Mouse (Mus musculus): ENCODE measurements around the gene Hmcn1. TPM values are rescaled to one million over a fixed set of nuclear protein-coding genes. Genes with fewer than 3 reads are reported as not detected.
A peak's percentile ranks its signal among the peaks of the same experiment; 100 is the strongest.

Hmcn1 gene
- total and polyA plus RNA-seq, 3 experiments, result 11.9 to 23.5 (median 13.7) TPM

DNA sequence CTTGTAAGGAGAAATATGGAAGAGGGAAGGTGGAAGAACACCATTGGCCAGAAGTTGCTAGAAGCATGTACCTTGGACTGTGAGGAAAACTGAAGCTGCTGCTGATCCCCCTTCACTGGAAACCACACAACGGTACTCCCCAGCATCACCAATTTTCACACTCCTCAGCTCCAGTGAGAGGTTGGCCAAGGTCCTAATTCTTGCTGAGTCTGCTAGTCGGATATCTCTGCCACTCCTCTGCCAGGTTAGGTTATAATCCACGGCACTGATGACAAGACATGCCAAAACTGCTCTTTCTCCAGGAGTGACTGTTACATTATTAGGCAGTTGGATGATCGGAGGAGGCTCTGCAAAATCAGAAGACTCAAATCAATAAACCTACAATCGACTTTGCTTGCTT lies 194.6 kb downstream of the Hmcn1 start:
- H3K4me3 ChIP-seq, result no peak overlapping the region
- 89% methylated on average over 5 of the region's 5 CpGs for WGBS
- no peak overlapping the region for H3K9ac ChIP-seq (ENCODE audit: low read depth, low read length)
- H3K27me3 ChIP-seq (ENCODE audit: control insufficient read depth, insufficient read depth, low read length), result no peaks in the 10 kb centered on the region
- no peaks in the 10 kb centered on the region for H3K36me3 ChIP-seq (ENCODE audit: control insufficient read depth, insufficient read depth, low read length)
- TF ChIP-seq EP300 (IDR thresholded peaks at IDR 0.05; ENCODE audit: insufficient read depth, low read depth, low read length), result no peak
- TF ChIP-seq POLR2A (IDR thresholded peaks at IDR 0.05; ENCODE audit: insufficient read depth, low read depth, low read length), result no peak
- TF ChIP-seq CTCF (IDR thresholded peaks at IDR 0.05), result no peak
- H3K4me1 ChIP-seq (ENCODE audit: control insufficient read depth, insufficient read depth, low read length), result no peaks in the 10 kb centered on the region
- intact Hi-C loops (cut with DNase I), result no loop called here
- no peak overlapping the region for H3K27ac ChIP-seq
- no peaks in the 10 kb centered on the region for H3K79me2 ChIP-seq (replicated peaks; ENCODE audit: control insufficient read depth, insufficient read depth, low read length)
- no peak for DNase-seq

DNA sequence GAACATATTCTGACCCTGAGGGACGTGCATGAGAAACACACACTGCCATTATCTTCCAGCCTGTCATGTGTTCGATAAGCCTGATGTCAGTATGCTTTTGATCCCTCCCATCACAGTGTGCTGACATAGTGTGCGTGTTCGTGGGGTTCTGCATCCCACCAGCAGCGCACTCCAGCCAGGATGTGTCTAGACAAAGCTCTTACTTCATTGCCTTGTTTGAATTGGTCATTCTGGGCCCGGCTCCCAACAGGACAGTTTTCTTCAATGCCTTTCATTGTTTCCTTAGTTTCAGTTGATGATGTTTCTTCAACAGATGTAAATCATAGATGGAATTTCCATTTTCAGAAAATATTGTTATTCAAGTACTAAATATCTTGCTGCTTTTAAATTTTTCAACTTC lies 206.5 kb downstream of the Hmcn1 start:
- no peak overlapping the region for H3K9ac ChIP-seq (ENCODE audit: low read depth, low read length)
- WGBS, result 51% methylated on average over 6 of the region's 6 CpGs
- H3K27me3 ChIP-seq (ENCODE audit: control insufficient read depth, insufficient read depth, low read length), result no peaks in the 10 kb centered on the region
- no peak overlapping the region for H3K4me3 ChIP-seq
- TF ChIP-seq CTCF (IDR thresholded peaks at IDR 0.05), result no peak
- no peak for TF ChIP-seq EP300 (IDR thresholded peaks at IDR 0.05; ENCODE audit: insufficient read depth, low read depth, low read length)
- TF ChIP-seq POLR2A (IDR thresholded peaks at IDR 0.05; ENCODE audit: insufficient read depth, low read depth, low read length), result no peak
- intact Hi-C loops (cut with DNase I), result loop anchor here (1.0 kb wide), 1 partner anchor 121 kb away; no protein-coding TSS in a partner anchor
- H3K79me2 ChIP-seq (replicated peaks; ENCODE audit: control insufficient read depth, insufficient read depth, low read length), result no peaks in the 10 kb centered on the region
- DNase-seq, result no peak
- no peaks in the 10 kb centered on the region for H3K36me3 ChIP-seq (ENCODE audit: control insufficient read depth, insufficient read depth, low read length)
- no peak overlapping the region for H3K27ac ChIP-seq
- peaks cover 2% of the 10 kb centered on the region for H3K4me1 ChIP-seq (ENCODE audit: control insufficient read depth, insufficient read depth, low read length)

DNA sequence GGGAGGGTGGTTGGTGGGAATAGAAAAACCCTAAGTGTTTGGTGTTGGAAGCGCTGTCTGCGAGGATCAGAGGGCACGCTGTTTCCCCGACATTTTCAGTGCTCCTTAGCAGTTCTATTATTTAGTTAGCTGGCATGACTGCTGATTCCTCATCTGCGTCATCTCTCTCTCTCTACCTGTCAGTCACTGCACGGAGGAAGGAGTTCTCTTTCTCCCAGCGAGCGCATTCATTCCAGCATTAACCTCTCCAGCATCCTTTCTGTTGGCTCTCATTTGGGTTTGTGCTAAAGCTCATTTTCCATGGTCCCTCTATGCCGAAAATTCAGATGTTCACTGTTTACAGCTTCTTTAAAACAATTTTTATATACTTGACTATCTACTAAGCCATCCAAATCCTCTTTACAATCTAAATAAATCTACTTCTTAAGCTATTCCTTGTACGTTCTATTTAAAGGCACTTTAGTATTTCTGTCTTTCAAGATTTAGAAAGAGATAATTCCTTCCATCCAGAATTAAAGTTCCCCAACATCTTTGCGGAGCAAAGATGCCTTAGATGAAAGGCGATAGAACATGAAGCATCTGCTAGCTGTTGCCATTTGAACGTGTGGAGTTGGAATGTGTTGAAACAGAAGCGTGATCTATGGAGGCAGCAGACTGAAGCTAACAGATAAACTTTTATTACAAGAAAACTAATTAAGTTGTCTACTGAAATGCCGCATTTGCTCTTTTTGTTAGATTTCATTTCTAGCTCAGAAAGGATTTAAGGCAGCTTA lies 210.0 kb downstream of the Hmcn1 start:
- H3K9ac ChIP-seq (ENCODE audit: low read depth, low read length), result no peak overlapping the region
- H3K27ac ChIP-seq, result no peak overlapping the region
- no peaks in the 10 kb centered on the region for H3K36me3 ChIP-seq (ENCODE audit: control insufficient read depth, insufficient read depth, low read length)
- H3K4me1 ChIP-seq (ENCODE audit: control insufficient read depth, insufficient read depth, low read length), result peaks cover 2% of the 10 kb centered on the region
- no peaks in the 10 kb centered on the region for H3K79me2 ChIP-seq (replicated peaks; ENCODE audit: control insufficient read depth, insufficient read depth, low read length)
- no peak overlapping the region for H3K4me3 ChIP-seq
- intact Hi-C loops (cut with DNase I), result no loop called here
- no peak for DNase-seq
- WGBS, result 92% methylated on average over 15 of the region's 15 CpGs
- H3K27me3 ChIP-seq (ENCODE audit: control insufficient read depth, insufficient read depth, low read length), result no peaks in the 10 kb centered on the region
- TF ChIP-seq POLR2A (IDR thresholded peaks at IDR 0.05; ENCODE audit: insufficient read depth, low read depth, low read length) (no peak), CTCF (IDR thresholded peaks at IDR 0.05) (no peak), EP300 (IDR thresholded peaks at IDR 0.05; ENCODE audit: insufficient read depth, low read depth, low read length) (no peak)

DNA sequence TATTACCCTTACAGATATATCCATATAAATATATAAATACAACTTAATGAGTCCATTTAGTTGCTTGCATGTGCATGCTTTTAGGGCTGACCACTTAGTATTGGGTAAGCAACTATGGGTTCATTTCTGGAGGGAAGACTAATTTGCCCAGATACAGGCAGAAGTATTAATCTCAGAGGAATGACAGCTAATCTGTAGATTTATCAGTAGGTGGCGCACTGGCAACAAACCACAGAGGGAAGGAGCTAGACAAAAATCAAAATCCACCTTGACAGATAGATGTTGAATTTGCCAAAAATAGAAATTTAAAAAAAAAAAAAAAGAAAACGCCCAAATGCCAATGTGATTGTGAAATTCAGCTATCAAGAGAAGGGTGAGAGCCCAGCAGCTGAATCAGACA lies 213.3 kb downstream of the Hmcn1 start:
- Histone ChIP-seq H3K4me3 (no peak overlapping the region), H3K27ac (no peak overlapping the region), H3K36me3 (ENCODE audit: control insufficient read depth, insufficient read depth, low read length) (no peaks in the 10 kb centered on the region), H3K79me2 (replicated peaks; ENCODE audit: control insufficient read depth, insufficient read depth, low read length) (no peaks in the 10 kb centered on the region), H3K4me1 (ENCODE audit: control insufficient read depth, insufficient read depth, low read length) (no peaks in the 10 kb centered on the region), H3K9ac (ENCODE audit: low read depth, low read length) (no peak overlapping the region), H3K27me3 (ENCODE audit: control insufficient read depth, insufficient read depth, low read length) (no peaks in the 10 kb centered on the region)
- 44% methylated on average over 2 of the region's 2 CpGs for WGBS
- DNase-seq, result no peak
- intact Hi-C loops (cut with DNase I), result loop anchor here (1.0 to 2.0 kb wide), 2 partner anchors 140 to 229 kb away; no protein-coding TSS in a partner anchor
- TF ChIP-seq POLR2A (IDR thresholded peaks at IDR 0.05; ENCODE audit: insufficient read depth, low read depth, low read length) (no peak), CTCF (IDR thresholded peaks at IDR 0.05) (peak; percentile 64)

DNA sequence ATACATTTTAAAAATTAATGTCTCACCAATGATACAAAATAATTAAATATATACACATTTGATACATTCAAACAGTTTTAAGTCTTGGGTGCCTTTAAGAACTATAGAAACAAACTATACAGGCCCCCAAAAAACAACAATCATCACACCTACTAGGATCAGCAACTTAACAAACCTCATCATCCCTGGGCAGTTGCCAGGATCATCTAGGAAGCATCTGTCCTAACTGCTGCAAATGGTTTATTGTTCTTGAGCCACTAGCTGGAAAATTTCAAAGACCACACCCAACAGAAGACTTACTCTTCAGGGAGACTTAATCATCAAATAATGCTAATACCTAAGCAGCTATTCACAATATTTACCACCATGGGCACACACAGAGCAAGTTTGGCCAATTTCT lies 216.5 kb downstream of the Hmcn1 start:
- H3K79me2 ChIP-seq (replicated peaks; ENCODE audit: control insufficient read depth, insufficient read depth, low read length), result no peaks in the 10 kb centered on the region
- intact Hi-C loops (cut with DNase I), result no loop called here
- H3K4me3 ChIP-seq, result no peak overlapping the region
- no peaks in the 10 kb centered on the region for H3K4me1 ChIP-seq (ENCODE audit: control insufficient read depth, insufficient read depth, low read length)
- no peaks in the 10 kb centered on the region for H3K27me3 ChIP-seq (ENCODE audit: control insufficient read depth, insufficient read depth, low read length)
- H3K27ac ChIP-seq, result no peak overlapping the region
- H3K36me3 ChIP-seq (ENCODE audit: control insufficient read depth, insufficient read depth, low read length), result no peaks in the 10 kb centered on the region
- H3K9ac ChIP-seq (ENCODE audit: low read depth, low read length), result no peak overlapping the region
- TF ChIP-seq POLR2A (IDR thresholded peaks at IDR 0.05; ENCODE audit: insufficient read depth, low read depth, low read length) (no peak), CTCF (IDR thresholded peaks at IDR 0.05) (no peak), EP300 (IDR thresholded peaks at IDR 0.05; ENCODE audit: insufficient read depth, low read depth, low read length) (no peak)
- peak in 1 of 2 experiments; percentile 9 for DNase-seq

DNA sequence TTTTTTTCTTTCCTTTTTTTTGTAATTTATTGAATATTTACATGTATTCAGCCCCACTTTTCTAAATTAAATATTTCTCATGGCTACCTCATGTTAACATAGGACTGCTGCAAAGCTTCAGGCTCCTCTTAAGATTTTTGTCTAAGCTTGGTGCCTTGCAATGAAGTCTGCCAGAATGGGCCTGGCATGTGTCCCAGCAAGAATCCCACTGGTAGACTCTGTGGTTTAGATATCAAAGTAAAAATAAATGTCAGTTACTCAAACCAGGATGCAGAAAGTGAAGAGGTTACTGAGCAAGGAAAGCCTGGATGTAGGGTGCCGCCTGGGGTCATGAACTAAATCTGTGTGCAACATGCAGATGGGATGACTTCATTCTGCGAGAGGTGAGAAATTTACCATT lies 217.5 kb downstream of the Hmcn1 start:
- no peaks in the 10 kb centered on the region for H3K27me3 ChIP-seq (ENCODE audit: control insufficient read depth, insufficient read depth, low read length)
- no peaks in the 10 kb centered on the region for H3K36me3 ChIP-seq (ENCODE audit: control insufficient read depth, insufficient read depth, low read length)
- no peaks in the 10 kb centered on the region for H3K79me2 ChIP-seq (replicated peaks; ENCODE audit: control insufficient read depth, insufficient read depth, low read length)
- TF ChIP-seq POLR2A (IDR thresholded peaks at IDR 0.05; ENCODE audit: insufficient read depth, low read depth, low read length) (no peak), EP300 (IDR thresholded peaks at IDR 0.05; ENCODE audit: insufficient read depth, low read depth, low read length) (no peak), CTCF (IDR thresholded peaks at IDR 0.05) (no peak)
- no peak overlapping the region for H3K27ac ChIP-seq
- DNase-seq, result no peak
- 55% methylated on average over 2 of the region's 2 CpGs for WGBS
- no peak overlapping the region for H3K4me3 ChIP-seq
- H3K9ac ChIP-seq (ENCODE audit: low read depth, low read length), result no peak overlapping the region
- intact Hi-C loops (cut with DNase I), result no loop called here
- no peaks in the 10 kb centered on the region for H3K4me1 ChIP-seq (ENCODE audit: control insufficient read depth, insufficient read depth, low read length)

Data from heart, adult 2 months (tissue).